12 mouse cellular contexts compared by ENCODE assay signal in the genomic region with DNA sequence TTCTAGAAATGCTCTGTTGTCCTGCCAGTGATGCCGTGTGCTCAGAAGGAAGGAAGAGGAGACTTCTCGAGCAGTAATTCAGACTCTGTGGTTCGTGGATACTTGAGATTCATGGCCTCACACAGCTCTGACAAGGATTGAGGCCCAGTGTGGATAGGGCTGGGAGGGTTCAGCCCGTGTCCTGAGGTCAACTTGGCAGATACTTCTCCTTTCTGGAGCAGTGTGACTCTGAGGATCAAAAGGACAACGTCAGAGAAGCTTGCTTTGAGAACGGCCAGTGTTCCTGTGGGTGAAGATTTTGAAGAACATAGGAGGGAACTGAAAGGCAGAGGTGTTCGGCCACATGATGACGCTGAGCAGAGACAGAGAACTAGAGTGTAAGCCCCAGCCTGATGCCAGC.
A peak's percentile ranks its signal among the peaks of the same experiment; 100 is the strongest.
DNase-seq lines count a peak whose midpoint lies in the region; ATAC-seq lines count a peak whose summit lies in the region.
"Had no signal": no experiment of that assay in that cellular context is flagged by ENCODE, and none has a peak within 500 bp of the region (broad histone marks: within the 10 kb centered on the region; RNA-seq: fewer than 3 reads in every experiment).

No protein-coding gene starts in this region.

- DNase-seq in heart, adult 11 months: peak; percentile 94
- DNase-seq in heart, postnatal 36 days: no peak
- DNase-seq in B cell, adult 2 months: peak; percentile 41 to 42
- no peak for DNase-seq in right cerebral cortex, postnatal 36 days (ENCODE audit: low spot score in 2 of 2)
- DNase-seq in left cerebral cortex, adult 18-20 months (ENCODE audit: low spot score in 2 of 2): no peak
- DNase-seq in cerebellum, postnatal 25 days: no peak
- DNase-seq: cerebellum, adult 8-10 months; kidney, adult 18-20 months; right cerebral cortex, postnatal 25 days had no signal

- intact Hi-C loops in heart, postnatal 36 days (cut with DNase I): no loop called here

- peak; percentile 76 for ATAC-seq in common myeloid progenitor, adult 5-6 weeks (replicated peaks; ENCODE audit: low read depth, poor library complexity, severe bottlenecking)
- ATAC-seq in megakaryocyte progenitor cell, adult 5-6 weeks (replicated peaks; ENCODE audit: poor library complexity): peak; percentile 73
- ATAC-seq: Patski had no signal

Comparison
In these comparisons a context has a peak if more than half of its experiments do, and no peak if none do; other contexts are left out.
1. DNase-seq: peak in heart, adult 11 months (single experiment) and B cell, adult 2 months (2 of 2); none in heart, postnatal 36 days (0 of 2), right cerebral cortex, postnatal 36 days (0 of 2), left cerebral cortex, adult 18-20 months (0 of 2) and cerebellum, postnatal 25 days (0 of 2).